Mouse (Mus musculus): ENCODE results near the gene Cst9. TPM values are rescaled to one million over a fixed set of nuclear protein-coding genes. Genes with fewer than 3 reads are reported as not detected.

The Cst9 gene
- total RNA-seq, 1 experiment from 2014 or later: not detected

GRCm38 (mm10) chr2:148877016-148877770 lies 42.2 kb downstream of the Cst9 start:
- peak; percentile 77 for DNase-seq

GRCm38 (mm10) chr2:148878641-148879130 lies 43.7 kb downstream of the Cst9 start:
- no peak for DNase-seq

GRCm38 (mm10) chr2:148879199-148879598 lies 44.3 kb downstream of the Cst9 start:
- DNase-seq: no peak

GRCm38 (mm10) chr2:148884738-148885137 lies 49.8 kb downstream of the Cst9 start:
- DNase-seq: no peak

Other genes starting within 250 kb of the Cst9 start
- 20.2 and 20.8 TPM in 2 replicates for gene Nxt1, start 162.5 kb upstream of the Cst9 start, total RNA-seq (2021)
- gene Gzf1, start 154.1 kb upstream of the Cst9 start, total RNA-seq (2021): 28.3 and 29.4 TPM in 2 replicates
- gene Napb, start 102.7 kb upstream of the Cst9 start, total RNA-seq (2021): 4.5 and 7.9 TPM in 2 replicates
- not detected in 2 replicates for gene Cstl1, start 84.8 kb upstream of the Cst9 start, total RNA-seq (2021)
- gene Cst11, start 63.6 kb upstream of the Cst9 start, total RNA-seq (2021): not detected in 2 replicates
- not detected in 2 replicates for gene 8030411F24Rik, start 53.1 kb upstream of the Cst9 start, total RNA-seq (2021)
- not detected in 2 replicates for gene Cst12, start 45.8 kb upstream of the Cst9 start, total RNA-seq (2021)
- 52.6 and 64.7 TPM in 2 replicates for gene Cst8, start 36.4 kb upstream of the Cst9 start, total RNA-seq (2021)
- not detected in 2 replicates for gene Cst13, start 15.1 kb upstream of the Cst9 start, total RNA-seq (2021)
- gene 9230104L09Rik, start 29.9 kb downstream of the Cst9 start, total RNA-seq (2021): 0.93 and 2.4 TPM in 2 replicates
- 867 and 955 TPM in 2 replicates for gene Cst3, start 40.5 kb downstream of the Cst9 start, total RNA-seq (2021)
- gene Gm1330, start 168.1 kb downstream of the Cst9 start, total RNA-seq (2021): not detected in 2 replicates
- not detected in 2 replicates for gene Gm10750, start 182.1 kb downstream of the Cst9 start, total RNA-seq (2021)